Mouse (Mus musculus) fat pad, adult 2 months (tissue): Measurements from ENCODE around the gene Ripor3.

ENCODE experiments used
- DNase-seq: peaks from one replicate; pipeline ENCODE4 v3.0.0-alpha.2; 2011; ENCODE audit warnings: low read depth, low spot score; ENCODE audit errors: extremely low read depth

Gene Ripor3

GRCm38 (mm10) chr2:167938786-167939185, 71.6 kb downstream of the Ripor3 start:
- no peak for DNase-seq

DNA sequence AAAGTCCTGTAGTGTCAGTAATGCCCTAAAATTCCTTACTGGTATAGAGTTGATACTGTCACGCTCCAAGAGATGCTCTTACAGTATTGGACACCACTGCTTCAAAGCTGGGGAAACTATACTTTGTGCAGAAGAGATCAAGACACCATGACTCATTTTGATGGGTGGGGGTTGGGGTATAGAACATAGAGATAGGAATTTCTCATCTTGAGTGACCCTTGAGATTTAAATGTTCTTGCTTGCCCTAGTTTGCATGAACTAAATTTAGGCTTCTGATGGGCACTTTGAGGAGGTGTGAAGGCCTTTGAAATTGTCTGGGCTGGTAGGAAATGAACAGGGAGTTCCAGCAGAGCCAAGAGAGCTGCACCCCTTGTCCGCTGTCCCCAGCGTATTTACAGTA, 74.5 kb downstream of the Ripor3 start:
- DNase-seq, result no peak

DNA sequence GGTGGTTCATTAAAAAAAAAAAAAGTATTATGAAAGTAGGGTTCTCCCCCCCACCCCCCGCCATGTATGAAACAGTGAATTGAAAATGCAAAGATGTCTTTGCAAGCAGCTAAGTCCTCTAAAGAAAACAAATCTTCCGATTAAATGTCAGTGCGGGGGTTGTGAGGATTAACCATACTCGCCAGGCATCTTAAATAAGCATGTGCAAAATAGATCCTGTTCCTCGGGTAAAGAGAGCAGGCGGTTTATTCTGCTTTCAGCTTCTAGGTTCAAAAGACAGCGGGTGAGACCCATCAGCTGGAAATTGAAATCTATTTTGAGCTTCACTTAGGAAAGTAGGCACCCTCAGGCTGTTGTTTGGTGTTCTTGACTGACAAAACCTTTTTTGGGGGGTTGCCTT, 77.0 kb downstream of the Ripor3 start:
- DNase-seq, result peak; percentile 40

- no peak for DNase-seq
Measured at GRCm38 (mm10) chr2:167932727-167933231, 77.6 kb downstream of the Ripor3 start.

GRCm38 (mm10) chr2:167931985-167932726, 78.3 kb downstream of the Ripor3 start, which contains the start of gene Ptpn1:
TSS of gene Ptpn1 (plus strand) at chr2:167932057.
- peak; percentile 30 for DNase-seq

- DNase-seq, result no peak
Measured at GRCm38 (mm10) chr2:167930975-167931374, 79.4 kb downstream of the Ripor3 start.
